Mouse (Mus musculus): ENCODE measurements around the gene Prr14. TPM values are rescaled to one million over a fixed set of nuclear protein-coding genes. Genes with fewer than 3 reads are reported as not detected.
"Not testable (repeated sequence)": the region's sequence is repeated elsewhere in the genome, so short reads cannot be mapped to it uniquely, and the experiment has no call there.

The Prr14 gene
- polyA plus RNA-seq, 1 experiment from 2014 or later: 32.9 TPM

DNA sequence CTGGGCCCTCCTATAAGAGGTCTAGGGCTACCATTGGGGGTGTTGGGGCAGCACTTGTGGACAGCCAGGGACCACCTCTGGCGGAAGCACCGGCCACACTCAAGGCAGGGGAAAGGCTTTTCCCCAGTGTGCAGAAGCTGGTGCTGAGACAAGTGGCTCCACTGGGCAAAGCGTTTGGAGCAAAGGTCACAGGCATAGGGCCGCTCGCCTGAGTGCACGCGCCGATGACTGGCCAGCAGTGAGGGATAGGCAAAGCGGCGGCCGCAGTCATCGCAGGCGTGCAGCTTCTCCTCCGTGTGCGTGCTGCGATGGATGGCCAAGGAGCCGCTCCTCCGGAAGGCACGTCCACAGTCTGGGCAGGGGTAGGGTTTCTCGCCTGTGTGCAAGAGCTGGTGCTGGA is 15.4 kb upstream of the Prr14 start:
- Histone ChIP-seq H3K4me3 (ENCODE audit: low read depth, low read length) (no peak overlapping the region), H3K4me2 (ENCODE audit: low read length) (no peak overlapping the region), H3K27me3 (ENCODE audit: control insufficient read depth, insufficient read depth, low read depth, low read length) (no peaks in the 10 kb centered on the region), H3K27ac (ENCODE audit: low read length) (no peak overlapping the region), H3K9me3 (replicated peaks; ENCODE audit: control insufficient read depth, low read length, poor library complexity, severe bottlenecking) (no peaks in the 10 kb centered on the region), H3K4me1 (ENCODE audit: control insufficient read depth, insufficient read depth, low read length) (peaks cover 9% of the 10 kb centered on the region), H3K9ac (ENCODE audit: low read depth, low read length) (no peak overlapping the region), H3K36me3 (ENCODE audit: control insufficient read depth, insufficient read depth, low read length) (peaks cover 22% of the 10 kb centered on the region)
- WGBS: 89% methylated on average over 20 of the region's 20 CpGs
- no peak for ATAC-seq

DNA sequence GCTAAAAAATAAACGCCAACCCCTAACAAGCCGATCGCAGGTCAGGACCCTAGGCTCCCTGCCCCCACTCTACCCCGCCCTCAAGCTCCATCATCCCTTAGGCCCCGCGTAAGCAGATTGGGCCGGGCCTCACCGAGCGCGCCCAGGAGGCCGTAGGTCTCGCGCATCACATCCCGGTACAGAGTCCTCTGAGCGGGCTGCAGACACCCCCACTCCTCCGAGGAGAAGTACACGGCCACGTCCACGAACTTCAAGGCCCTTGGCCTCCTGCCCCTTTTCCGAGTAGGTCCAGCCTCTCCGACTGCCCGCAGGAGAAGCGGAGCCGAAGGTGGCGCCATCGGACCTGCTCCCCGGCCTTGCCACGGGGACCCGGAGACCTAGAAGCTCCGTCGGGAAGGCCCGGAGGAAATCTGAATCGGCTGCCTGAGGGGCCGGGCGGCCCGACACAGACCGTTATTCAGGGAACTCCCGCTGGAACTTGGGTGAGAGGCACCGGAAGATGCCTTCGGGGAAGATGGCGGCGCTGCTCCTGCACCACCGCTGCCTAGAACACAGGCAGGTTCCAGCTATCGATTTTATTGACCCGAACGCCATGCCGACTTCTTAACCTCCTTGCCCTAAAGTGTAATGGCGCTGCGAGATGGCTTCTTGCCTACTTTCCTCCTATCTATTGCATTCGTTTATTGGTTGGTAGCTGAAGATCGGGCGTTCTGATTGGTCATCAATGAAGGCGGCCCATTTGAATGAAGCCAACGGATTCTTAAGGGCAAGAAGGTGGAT is 10.7 kb upstream of the Prr14 start, which contains the start of gene Zfp689:
Gene Zfp689, minus strand, starts transcription at position 638 of the 780 bp plus-strand sequence.
- ATAC-seq: peak; percentile 95
- no peaks in the 10 kb centered on the region for H3K27me3 ChIP-seq (ENCODE audit: control insufficient read depth, insufficient read depth, low read depth, low read length)
- H3K36me3 ChIP-seq (ENCODE audit: control insufficient read depth, insufficient read depth, low read length): peaks cover 12% of the 10 kb centered on the region
- H3K4me3 ChIP-seq (ENCODE audit: low read depth, low read length): peak within 1 kb of the TSS; percentile 76
- H3K9ac ChIP-seq (ENCODE audit: low read depth, low read length): peak within 1 kb of the TSS; percentile 95
- peak within 1 kb of the TSS; percentile 76 for H3K4me2 ChIP-seq (ENCODE audit: low read length)
- H3K4me1 ChIP-seq (ENCODE audit: control insufficient read depth, insufficient read depth, low read length): peaks cover 40% of the 10 kb centered on the region
- WGBS: under 1% methylated on average over 54 of the region's 54 CpGs
- peak within 1 kb of the TSS; percentile 97 for H3K27ac ChIP-seq (ENCODE audit: low read length)
- no peaks in the 10 kb centered on the region for H3K9me3 ChIP-seq (replicated peaks; ENCODE audit: control insufficient read depth, low read length, poor library complexity, severe bottlenecking)

DNA sequence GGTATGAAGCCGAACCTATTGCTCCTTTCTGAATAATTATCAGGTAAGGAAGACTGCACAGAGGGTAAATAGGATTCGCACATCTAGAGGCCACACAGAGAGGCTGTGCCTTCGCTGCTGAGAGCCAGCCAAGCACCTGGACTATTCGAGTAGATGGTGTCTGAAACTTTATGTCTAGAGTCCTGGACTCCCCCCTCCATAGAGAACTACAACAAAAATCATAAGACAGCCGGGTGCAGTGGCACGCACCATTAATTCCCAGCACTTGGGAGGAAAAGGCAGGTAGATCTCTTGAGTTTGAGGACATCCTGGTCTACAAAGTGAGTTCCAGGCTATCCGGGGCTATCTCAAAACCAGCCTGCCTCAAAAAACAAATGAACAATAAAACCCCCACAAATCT is 9.4 kb upstream of the Prr14 start:
- Histone ChIP-seq H3K4me3 (ENCODE audit: low read depth, low read length) (peak overlapping the region; percentile 76), H3K9me3 (replicated peaks; ENCODE audit: control insufficient read depth, low read length, poor library complexity, severe bottlenecking) (no peaks in the 10 kb centered on the region), H3K27ac (ENCODE audit: low read length) (peak overlapping the region; percentile 97), H3K9ac (ENCODE audit: low read depth, low read length) (peak overlapping the region; percentile 95), H3K27me3 (ENCODE audit: control insufficient read depth, insufficient read depth, low read depth, low read length) (no peaks in the 10 kb centered on the region), H3K36me3 (ENCODE audit: control insufficient read depth, insufficient read depth, low read length) (no peaks in the 10 kb centered on the region), H3K4me1 (ENCODE audit: control insufficient read depth, insufficient read depth, low read length) (peaks cover 40% of the 10 kb centered on the region), H3K4me2 (ENCODE audit: low read length) (peak overlapping the region; percentile 76)
- no peak for ATAC-seq
- 78% methylated on average over 7 of the region's 7 CpGs for WGBS

DNA sequence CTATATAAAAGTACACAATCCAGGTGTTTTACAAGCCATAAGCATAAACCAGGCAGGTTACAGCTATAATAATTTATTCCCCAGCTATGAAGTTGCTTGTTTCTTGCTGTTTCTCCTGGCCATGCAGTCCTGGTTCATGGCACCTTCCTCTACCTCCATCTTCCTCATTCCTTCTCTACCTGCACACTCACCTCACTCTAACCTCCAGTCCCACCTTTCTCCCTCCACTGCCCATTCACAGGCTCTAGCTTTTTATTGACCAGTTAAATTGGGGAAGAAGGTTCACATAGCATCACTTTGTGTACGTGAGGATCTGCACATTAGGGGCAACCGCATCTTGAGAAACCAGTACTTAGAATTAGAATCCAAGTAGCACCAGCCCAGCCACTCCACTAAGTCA is 6.4 kb upstream of the Prr14 start:
- Histone ChIP-seq H3K9me3 (replicated peaks; ENCODE audit: control insufficient read depth, low read length, poor library complexity, severe bottlenecking) (no peaks in the 10 kb centered on the region), H3K4me2 (ENCODE audit: low read length) (no peak overlapping the region), H3K9ac (ENCODE audit: low read depth, low read length) (no peak overlapping the region), H3K4me1 (ENCODE audit: control insufficient read depth, insufficient read depth, low read length) (peaks cover 31% of the 10 kb centered on the region), H3K36me3 (ENCODE audit: control insufficient read depth, insufficient read depth, low read length) (peaks cover 5% of the 10 kb centered on the region), H3K27me3 (ENCODE audit: control insufficient read depth, insufficient read depth, low read depth, low read length) (no peaks in the 10 kb centered on the region), H3K4me3 (ENCODE audit: low read depth, low read length) (no peak overlapping the region), H3K27ac (ENCODE audit: low read length) (no peak overlapping the region)
- ATAC-seq: no peak
- WGBS: 96% methylated on average over 2 of the region's 2 CpGs

DNA sequence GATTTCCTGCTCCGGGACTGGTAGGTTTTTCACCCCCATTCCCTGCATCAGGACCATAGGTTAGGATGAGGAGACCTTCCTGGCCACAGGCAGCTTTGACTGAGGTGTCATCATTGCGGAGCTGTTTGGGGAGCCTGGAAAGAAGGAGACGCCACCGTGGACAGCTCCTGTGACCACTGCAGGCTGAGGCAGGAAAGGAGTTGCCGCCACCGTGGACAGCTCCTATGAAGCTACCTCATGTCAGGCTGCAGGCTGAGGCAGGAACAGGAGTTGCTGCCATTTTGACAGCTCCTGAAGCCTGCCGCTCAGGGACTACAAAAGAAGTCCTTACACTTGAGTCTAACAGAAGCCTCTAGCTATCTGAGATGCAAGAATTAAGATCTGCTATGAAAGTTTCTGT is 4.5 kb upstream of the Prr14 start:
- H3K27ac ChIP-seq (ENCODE audit: low read length): no peak overlapping the region
- no peak overlapping the region for H3K4me3 ChIP-seq (ENCODE audit: low read depth, low read length)
- no peaks in the 10 kb centered on the region for H3K9me3 ChIP-seq (replicated peaks; ENCODE audit: control insufficient read depth, low read length, poor library complexity, severe bottlenecking)
- no peak overlapping the region for H3K4me2 ChIP-seq (ENCODE audit: low read length)
- H3K4me1 ChIP-seq (ENCODE audit: control insufficient read depth, insufficient read depth, low read length): peaks cover 30% of the 10 kb centered on the region
- ATAC-seq: no peak
- WGBS: 96% methylated on average over 7 of the region's 7 CpGs
- no peak overlapping the region for H3K9ac ChIP-seq (ENCODE audit: low read depth, low read length)
- no peaks in the 10 kb centered on the region for H3K27me3 ChIP-seq (ENCODE audit: control insufficient read depth, insufficient read depth, low read depth, low read length)
- peaks cover 9% of the 10 kb centered on the region for H3K36me3 ChIP-seq (ENCODE audit: control insufficient read depth, insufficient read depth, low read length)

DNA sequence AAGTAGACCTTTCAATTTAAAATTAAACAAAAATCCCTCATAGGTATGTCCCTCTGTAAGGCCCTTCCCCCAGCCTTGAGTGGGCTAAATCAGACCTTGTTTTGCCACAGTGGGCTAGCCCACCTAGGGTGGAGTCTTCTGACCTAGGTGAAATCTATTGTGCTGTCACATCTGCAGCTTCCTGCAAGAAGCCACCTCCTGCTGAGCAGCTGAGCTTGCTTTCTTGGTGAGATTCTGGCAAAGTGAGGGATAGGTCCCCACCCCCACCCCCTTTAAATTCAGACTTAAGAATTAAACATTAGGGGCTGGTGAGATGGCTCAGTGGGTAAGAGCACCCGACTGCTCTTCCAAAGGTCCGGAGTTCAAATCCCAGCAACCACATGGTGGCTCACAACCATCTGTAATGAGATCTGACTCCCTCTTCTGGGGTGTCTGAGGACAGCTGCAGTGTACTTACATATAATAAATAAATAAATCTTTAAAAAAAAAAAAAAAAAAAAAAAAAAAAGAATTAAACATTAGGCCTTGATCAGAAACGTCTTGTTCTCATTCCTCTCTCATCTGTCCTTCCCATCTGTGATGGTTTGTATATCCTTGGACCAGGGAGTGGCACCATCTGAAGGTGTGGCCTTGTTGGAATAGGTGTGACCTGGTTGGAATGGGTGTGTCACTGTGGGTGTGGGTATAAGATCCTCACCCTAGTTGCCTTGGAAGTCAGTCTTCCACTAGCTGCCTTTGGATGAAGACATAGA is 864 bp upstream of the Prr14 start:
- ATAC-seq; H3K4me1 ChIP-seq (ENCODE audit: control insufficient read depth, insufficient read depth, low read length); H3K4me3 ChIP-seq (ENCODE audit: low read depth, low read length); H3K9ac ChIP-seq (ENCODE audit: low read depth, low read length); H3K4me2 ChIP-seq (ENCODE audit: low read length); H3K9me3 ChIP-seq (replicated peaks; ENCODE audit: control insufficient read depth, low read length, poor library complexity, severe bottlenecking); H3K27me3 ChIP-seq (ENCODE audit: control insufficient read depth, insufficient read depth, low read depth, low read length); H3K36me3 ChIP-seq (ENCODE audit: control insufficient read depth, insufficient read depth, low read length); H3K27ac ChIP-seq (ENCODE audit: low read length): not testable (repeated sequence)
- WGBS: 78% methylated on average over 3 of the region's 3 CpGs

DNA sequence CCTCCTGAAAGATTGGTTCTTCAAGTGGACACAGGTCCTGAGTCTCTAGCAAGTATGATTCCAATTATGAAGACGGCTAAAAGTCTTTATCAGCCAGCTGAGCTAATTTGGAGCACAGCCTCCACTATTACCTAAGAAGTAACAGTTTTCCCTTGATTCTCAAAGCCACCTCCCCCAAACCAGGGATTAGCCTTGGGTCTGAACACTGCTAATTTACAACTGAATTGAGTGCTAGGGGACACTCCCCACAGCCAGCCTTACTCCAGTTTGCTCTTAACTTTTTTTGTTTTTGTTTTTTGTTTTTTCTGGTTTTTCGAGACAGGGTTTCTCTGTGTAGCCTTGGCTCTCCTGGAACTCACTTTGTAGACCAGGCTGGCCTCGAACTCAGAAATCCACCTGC is 5.8 kb downstream of the Prr14 start:
- H3K4me3 ChIP-seq (ENCODE audit: low read depth, low read length): no peak overlapping the region
- H3K36me3 ChIP-seq (ENCODE audit: control insufficient read depth, insufficient read depth, low read length): no peaks in the 10 kb centered on the region
- H3K9ac ChIP-seq (ENCODE audit: low read depth, low read length): no peak overlapping the region
- H3K4me2 ChIP-seq (ENCODE audit: low read length): no peak overlapping the region
- H3K9me3 ChIP-seq (replicated peaks; ENCODE audit: control insufficient read depth, low read length, poor library complexity, severe bottlenecking): no peaks in the 10 kb centered on the region
- WGBS: 85% methylated on average over 3 of the region's 3 CpGs
- H3K4me1 ChIP-seq (ENCODE audit: control insufficient read depth, insufficient read depth, low read length): peaks cover 10% of the 10 kb centered on the region; the same call in 1 of the 2 replicates
- no peak for ATAC-seq
- H3K27me3 ChIP-seq (ENCODE audit: control insufficient read depth, insufficient read depth, low read depth, low read length): no peaks in the 10 kb centered on the region
- H3K27ac ChIP-seq (ENCODE audit: low read length): no peak overlapping the region

DNA sequence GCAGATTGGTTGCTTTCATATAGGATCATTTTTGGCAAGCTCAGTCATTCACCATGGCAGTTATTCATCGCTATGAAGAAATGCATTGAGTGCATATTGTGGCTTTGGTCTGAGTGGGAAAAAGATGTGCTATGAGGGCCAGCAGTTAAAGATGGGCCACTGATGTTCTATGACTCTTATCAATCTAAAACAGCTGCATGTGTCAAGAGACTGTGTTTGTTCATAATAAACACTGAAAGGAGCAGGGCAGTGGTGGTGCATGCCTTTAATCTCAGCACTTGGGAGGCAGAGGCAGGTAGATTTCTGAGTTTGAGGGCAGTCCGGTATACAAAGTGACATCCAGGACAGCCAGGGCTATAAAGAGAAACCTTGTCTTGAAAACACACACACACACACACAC is 6.3 kb downstream of the Prr14 start:
- H3K27me3 ChIP-seq (ENCODE audit: control insufficient read depth, insufficient read depth, low read depth, low read length); H3K9me3 ChIP-seq (replicated peaks; ENCODE audit: control insufficient read depth, low read length, poor library complexity, severe bottlenecking); H3K27ac ChIP-seq (ENCODE audit: low read length); H3K36me3 ChIP-seq (ENCODE audit: control insufficient read depth, insufficient read depth, low read length); H3K9ac ChIP-seq (ENCODE audit: low read depth, low read length); H3K4me2 ChIP-seq (ENCODE audit: low read length); H3K4me3 ChIP-seq (ENCODE audit: low read depth, low read length); ATAC-seq: not testable (repeated sequence)
- 97% methylated on average over 2 of the region's 2 CpGs for WGBS
- peaks cover 10% of the 10 kb centered on the region; the same call in 1 of the 2 replicates for H3K4me1 ChIP-seq (ENCODE audit: control insufficient read depth, insufficient read depth, low read length)

DNA sequence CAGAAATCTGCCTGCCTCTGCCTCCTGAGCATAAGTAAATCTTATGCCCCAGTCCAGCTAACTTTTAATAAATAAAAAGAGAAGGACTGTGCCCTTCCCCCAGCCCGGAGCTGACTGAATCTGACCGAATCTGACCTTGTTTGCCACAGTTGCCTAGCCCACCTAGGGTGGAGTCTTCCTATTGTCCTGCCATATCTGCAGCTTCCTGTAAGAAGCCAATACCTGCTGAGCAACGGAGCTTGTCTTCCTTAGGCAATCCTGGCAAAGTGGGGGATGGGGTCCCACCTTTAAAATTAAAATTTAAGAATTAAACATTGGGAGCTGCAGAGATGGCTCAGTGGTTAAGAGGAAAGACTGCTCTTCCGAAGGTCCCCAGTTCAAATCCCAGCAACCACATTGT is 7.2 kb downstream of the Prr14 start:
- H3K4me3 ChIP-seq (ENCODE audit: low read depth, low read length): no peak overlapping the region
- peaks cover 10% of the 10 kb centered on the region; the same call in 1 of the 2 replicates for H3K4me1 ChIP-seq (ENCODE audit: control insufficient read depth, insufficient read depth, low read length)
- H3K27me3 ChIP-seq (ENCODE audit: control insufficient read depth, insufficient read depth, low read depth, low read length): no peaks in the 10 kb centered on the region
- H3K9me3 ChIP-seq (replicated peaks; ENCODE audit: control insufficient read depth, low read length, poor library complexity, severe bottlenecking): no peaks in the 10 kb centered on the region
- H3K36me3 ChIP-seq (ENCODE audit: control insufficient read depth, insufficient read depth, low read length): no peaks in the 10 kb centered on the region
- ATAC-seq: no peak
- WGBS: 93% methylated on average over 4 of the region's 4 CpGs
- H3K27ac ChIP-seq (ENCODE audit: low read length): no peak overlapping the region
- H3K4me2 ChIP-seq (ENCODE audit: low read length): no peak overlapping the region
- no peak overlapping the region for H3K9ac ChIP-seq (ENCODE audit: low read depth, low read length)

All from midbrain, embryonic 16.5 days (tissue).